Mouse (Mus musculus): ENCODE data around the gene Cd151.

DNA sequence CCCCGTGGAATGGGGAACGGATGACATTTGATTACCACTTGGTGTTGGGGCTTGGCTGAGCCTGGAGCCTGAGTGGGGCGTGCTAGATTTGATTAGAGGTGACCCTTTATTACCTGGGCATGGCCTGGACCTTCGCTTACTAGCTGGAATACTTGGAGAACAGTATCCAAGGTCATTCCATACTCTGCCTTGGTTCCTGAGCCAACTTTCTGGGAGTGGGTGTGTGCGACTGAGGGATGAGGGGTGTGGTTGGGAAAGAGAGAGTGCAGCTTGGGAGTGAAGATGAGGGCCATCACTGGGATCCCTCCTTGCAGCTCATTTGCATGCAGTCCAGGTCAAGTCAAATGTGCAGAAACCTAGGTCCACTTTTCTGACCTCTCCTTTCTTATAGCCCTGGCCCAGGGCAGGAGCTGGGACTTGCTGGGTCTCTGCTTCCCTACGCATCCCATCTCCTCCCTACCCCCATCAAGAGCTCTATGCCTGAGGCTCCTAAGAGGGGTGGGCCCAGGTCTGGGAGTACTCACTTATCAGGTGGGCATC is 16.0 kb downstream of the Cd151 start:
- no peak for TF ChIP-seq POLR2A (IDR thresholded peaks at IDR 0.05; ENCODE audit: low read depth, low read length)
- no peak for TF ChIP-seq CTCF (IDR thresholded peaks at IDR 0.05; ENCODE audit: extremely low read depth, insufficient read length, insufficient replicate concordance, low read depth, low read length)

Data from small intestine, adult 2 months (tissue).